Mouse (Mus musculus) olfactory bulb, adult 2 months (tissue): Measurements from ENCODE around the gene Dmrt1.

ENCODE experiments used
- CTCF ChIP-seq: fragments of 200-500 bp; IDR thresholded peaks from 2 replicates; pipeline ENCODE4 v1.5.1; 2012; ENCODE audit warnings: low read depth, mild to moderate bottlenecking, low read length, moderate library complexity; ENCODE audit not compliant: insufficient read depth
- POLR2A ChIP-seq: fragments of 200-500 bp; IDR thresholded peaks from 2 replicates; pipeline ENCODE4 v1.6.1; 2012; ENCODE audit warnings: mild to moderate bottlenecking, low read depth, low read length, moderate library complexity; ENCODE audit not compliant: insufficient read depth

DNA sequence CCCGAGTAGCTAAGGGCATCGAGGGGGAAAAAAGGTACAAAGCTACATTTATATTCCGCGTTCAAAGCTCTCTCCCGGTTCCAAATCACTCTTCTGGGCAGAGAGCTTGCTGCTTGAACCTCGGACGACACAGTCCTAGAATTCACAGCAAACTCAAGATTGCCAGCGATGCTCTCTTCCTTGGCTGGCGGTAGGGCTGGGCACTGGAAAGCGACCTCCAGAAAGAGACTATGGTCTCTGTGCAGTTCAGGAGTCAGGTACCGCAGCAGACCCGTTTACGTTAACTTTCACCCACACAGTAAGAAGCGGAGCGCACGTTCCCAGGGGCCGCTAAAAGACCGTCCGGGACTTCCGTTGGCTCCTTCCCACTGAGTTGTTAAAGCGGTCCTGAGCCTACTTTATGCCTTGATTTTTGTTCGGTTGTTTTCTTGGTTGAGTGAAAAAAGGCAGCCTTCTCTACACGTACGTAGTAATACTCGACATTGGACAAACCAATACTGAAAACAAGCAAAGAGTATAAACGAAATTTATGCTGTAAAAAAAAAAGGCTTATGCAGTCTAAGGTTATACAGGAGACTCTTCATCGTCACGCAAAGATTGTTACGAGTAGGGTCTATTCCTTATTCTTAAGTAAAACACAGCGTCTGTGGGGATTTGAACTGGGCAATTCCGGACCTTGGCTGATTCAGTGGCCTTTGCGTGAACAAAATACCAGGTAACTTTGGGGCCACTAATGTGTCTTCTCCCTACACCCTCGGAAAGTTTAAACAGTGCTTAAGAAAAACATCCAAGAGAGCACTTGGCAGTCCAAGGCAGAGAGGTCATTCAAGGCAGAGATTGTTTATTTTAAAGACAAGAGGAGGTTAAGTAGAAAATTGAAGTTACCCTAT lies 103.8 kb downstream of the Dmrt1 start:
- no peak for TF ChIP-seq CTCF
- no peak for TF ChIP-seq POLR2A
